8 mouse cellular contexts compared by ENCODE assay signal in genomic region chr8:70697366-70698250, GRCm38 (mm10). TPM values are rescaled to one million over a fixed set of nuclear protein-coding genes. Genes with fewer than 3 reads are reported as not detected.
DNase-seq lines count a peak whose midpoint lies in the region; ATAC-seq lines count a peak whose summit lies in the region.

No protein-coding gene starts in this region.

- intact Hi-C loops in gastrocnemius, postnatal 36 days (cut with DNase I) = no loop called here

- H3K27me3 ChIP-seq in erythroblast, embryonic 14.5 days (ENCODE audit: control insufficient read depth) = peaks cover 2% of the 10 kb centered on the region; the same call in 1 of the 2 replicates
- no peaks in the 10 kb centered on the region for H3K27me3 ChIP-seq in liver, embryonic 11.5 days (replicated peaks; ENCODE audit: control insufficient read depth, insufficient read depth, low read length)

- H3K4me1 ChIP-seq in erythroblast, embryonic 14.5 days (ENCODE audit: control insufficient read depth) = peaks cover 72% of the 10 kb centered on the region
- peaks cover 37% of the 10 kb centered on the region for H3K4me1 ChIP-seq in liver, embryonic 11.5 days (replicated peaks; ENCODE audit: control insufficient read depth, insufficient read depth, low read length)

- peak; percentile 45 for DNase-seq in thymus, postnatal 4 days
- no peak for DNase-seq in thymus, postnatal 36 days
- DNase-seq in liver, embryonic 11.5 days (ENCODE audit: low spot score) = no peak
- no peak for DNase-seq in ovary, adult 18-20 months (ENCODE audit: low spot score)
- no peak for DNase-seq in gastrocnemius, postnatal 36 days

- ATAC-seq in erythroblast, adult 5-6 weeks (replicated peaks; ENCODE audit: low FRiP score, poor library complexity, severe bottlenecking) = no peak
- ATAC-seq in liver, embryonic 11.5 days (replicated peaks; ENCODE audit: low FRiP score) = no peak
- ATAC-seq in inflammation-experienced regulatory T-cells, adult 6 months = no peak

- peak overlapping the region; percentile 85 for H3K4me2 ChIP-seq in liver, embryonic 11.5 days

- 65% methylated on average over 12 of the region's 12 CpGs for WGBS in liver, embryonic 11.5 days

- peak overlapping the region; percentile 71 for H3K9ac ChIP-seq in liver, embryonic 11.5 days (ENCODE audit: low read depth, low read length)

- no peaks in the 10 kb centered on the region for H3K9me3 ChIP-seq in erythroblast, embryonic 14.5 days (ENCODE audit: control insufficient read depth, low read length)
- H3K9me3 ChIP-seq in liver, embryonic 11.5 days (ENCODE audit: control insufficient read depth, low read length) = no peaks in the 10 kb centered on the region

- peak overlapping the region; percentile 90 for H3K27ac ChIP-seq in liver, embryonic 11.5 days (ENCODE audit: low read depth, low read length)

- H3K4me3 ChIP-seq in erythroblast, embryonic 14.5 days (replicated peaks) = peak overlapping the region; percentile 70
- peak overlapping the region; percentile 96 for H3K4me3 ChIP-seq in liver, embryonic 11.5 days (ENCODE audit: low read depth, low read length)

- H3K36me3 ChIP-seq in erythroblast, embryonic 14.5 days (ENCODE audit: control insufficient read depth) = peaks cover 4% of the 10 kb centered on the region
- no peaks in the 10 kb centered on the region for H3K36me3 ChIP-seq in liver, embryonic 11.5 days (ENCODE audit: control insufficient read depth, insufficient read depth, low read length)

RNA-seq across cellular contexts. Expression of gene Jund, which starts 1.1 kb away (rescaled TPM):
- polyA plus RNA-seq in erythroblast, embryonic 14.5 days (2012) = 816 and 971 TPM in 2 replicates
- total RNA-seq in erythroblast, adult 5-6 weeks (2015; ENCODE audit: low replicate concordance) = 29.2 and 53.9 TPM in 2 replicates
- total RNA-seq in erythroblast, adult 5-6 weeks (2017; ENCODE audit: low replicate concordance) = 52.2 and 61.9 TPM in 2 replicates
- 43.0 and 47.2 TPM in 2 replicates for polyA plus RNA-seq in liver, embryonic 11.5 days (2014; fragmentation: Nextera tagmentation; extraction: Ambion mirVana)
- total RNA-seq in gastrocnemius, postnatal 36 days (2021) = 10 to 100 TPM; 60.6 to 77.9 TPM
- polyA plus RNA-seq in inflammation-experienced regulatory T-cells, adult 6 months (2017; shearing (Covaris generic)) = 10 to 100 TPM; 13.9 to 23.2 (median 16.6) TPM

RNA-seq across cellular contexts. Expression of gene Iqcn, which starts 5.6 kb away (rescaled TPM):
- polyA plus RNA-seq in erythroblast, embryonic 14.5 days (2012) = 0.02 TPM in 1 of 2 replicates, not detected in the other
- not detected in 2 replicates for total RNA-seq in erythroblast, adult 5-6 weeks (2015; ENCODE audit: low replicate concordance)
- total RNA-seq in erythroblast, adult 5-6 weeks (2017; ENCODE audit: low replicate concordance) = not detected in 2 replicates
- polyA plus RNA-seq in liver, embryonic 11.5 days (2014; fragmentation: Nextera tagmentation; extraction: Ambion mirVana) = not detected in 2 replicates
- under 1 TPM in 1 of 2 experiments, not detected in 1; 0.05 TPM for total RNA-seq in gastrocnemius, postnatal 36 days (2021)
- polyA plus RNA-seq in inflammation-experienced regulatory T-cells, adult 6 months (2017; shearing (Covaris generic)) = not detected

RNA-seq across cellular contexts. Expression of gene Gm3336, which starts 20.7 kb away (rescaled TPM):
- polyA plus RNA-seq in erythroblast, embryonic 14.5 days (2012) = not detected in 2 replicates
- not detected in 2 replicates for total RNA-seq in erythroblast, adult 5-6 weeks (2015; ENCODE audit: low replicate concordance)
- total RNA-seq in erythroblast, adult 5-6 weeks (2017; ENCODE audit: low replicate concordance) = not detected in 2 replicates
- polyA plus RNA-seq in liver, embryonic 11.5 days (2014; fragmentation: Nextera tagmentation; extraction: Ambion mirVana) = 0.15 TPM in 1 of 2 replicates, not detected in the other
- not detected for total RNA-seq in gastrocnemius, postnatal 36 days (2021)
- polyA plus RNA-seq in inflammation-experienced regulatory T-cells, adult 6 months (2017; shearing (Covaris generic)) = under 1 TPM in 1 of 3 experiments, not detected in 2; 0.55 TPM

RNA-seq across cellular contexts. Expression of gene Lsm4, which starts 24.6 kb away (rescaled TPM):
- polyA plus RNA-seq in erythroblast, embryonic 14.5 days (2012) = 70.4 and 88.0 TPM in 2 replicates
- total RNA-seq in erythroblast, adult 5-6 weeks (2015; ENCODE audit: low replicate concordance) = 41.1 and 51.6 TPM in 2 replicates
- 20.9 and 26.2 TPM in 2 replicates for total RNA-seq in erythroblast, adult 5-6 weeks (2017; ENCODE audit: low replicate concordance)
- 342 and 357 TPM in 2 replicates for polyA plus RNA-seq in liver, embryonic 11.5 days (2014; fragmentation: Nextera tagmentation; extraction: Ambion mirVana)
- total RNA-seq in gastrocnemius, postnatal 36 days (2021) = 10 to 100 TPM; 54.9 to 63.3 TPM
- 100 to 1,000 TPM in 1 of 3 experiments, 10 to 100 TPM in 2; 79.0 to 128 (median 97.8) TPM for polyA plus RNA-seq in inflammation-experienced regulatory T-cells, adult 6 months (2017; shearing (Covaris generic))

RNA-seq across cellular contexts. Expression of gene Pde4c, which starts 25.9 kb away (rescaled TPM):
- 0.02 TPM in 1 of 2 replicates, not detected in the other for polyA plus RNA-seq in erythroblast, embryonic 14.5 days (2012)
- not detected in 2 replicates for total RNA-seq in erythroblast, adult 5-6 weeks (2015; ENCODE audit: low replicate concordance)
- total RNA-seq in erythroblast, adult 5-6 weeks (2017; ENCODE audit: low replicate concordance) = not detected in 2 replicates
- polyA plus RNA-seq in liver, embryonic 11.5 days (2014; fragmentation: Nextera tagmentation; extraction: Ambion mirVana) = 0.83 and 1.3 TPM in 2 replicates
- 1 to 10 TPM; 1.9 to 2.1 TPM for total RNA-seq in gastrocnemius, postnatal 36 days (2021)
- under 1 TPM; 0.19 to 0.59 (median 0.25) TPM for polyA plus RNA-seq in inflammation-experienced regulatory T-cells, adult 6 months (2017; shearing (Covaris generic))

Comparison
In these comparisons a context has a peak if more than half of its experiments do, and no peak if none do; other contexts are left out.
1. RNA of gene Jund, which starts 1.1 kb away (polyA plus RNA-seq): 816 to 971 TPM in erythroblast, embryonic 14.5 days; 43.0 to 47.2 TPM in liver, embryonic 11.5 days and 13.9 to 23.2 TPM in inflammation-experienced regulatory T-cells, adult 6 months; every median in the first group is over 10 times any median in the second.